Mouse (Mus musculus): ENCODE results near the gene Dtnbp1.

Gene Dtnbp1

GRCm38 (mm10) chr13:44903416-44903815 lies 98.5 kb downstream of the Dtnbp1 start:
- DNase-seq, result no peak

GRCm38 (mm10) chr13:44902299-44902698 lies 99.6 kb downstream of the Dtnbp1 start:
- no peak for DNase-seq

DNA sequence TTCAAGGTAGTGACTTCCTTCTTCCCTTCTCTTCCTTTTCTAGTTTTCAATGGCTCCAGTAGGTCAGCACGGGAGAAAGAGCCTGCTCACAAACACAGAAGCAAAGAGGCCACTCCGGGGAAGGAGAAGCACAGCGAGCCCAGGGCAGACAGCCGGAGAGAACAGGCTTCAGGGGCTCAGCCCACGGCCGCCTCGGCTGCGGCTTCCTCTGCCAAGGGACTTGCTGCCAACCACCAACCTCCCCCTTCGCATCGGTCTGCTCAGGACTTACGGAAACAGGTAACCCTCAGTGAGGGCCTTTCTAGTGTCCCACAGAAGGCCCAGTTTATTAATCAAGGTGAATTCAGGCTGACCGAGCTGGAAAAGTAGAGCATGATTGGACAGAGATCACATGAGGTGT lies 105.7 kb downstream of the Dtnbp1 start:
- no peak for DNase-seq

GRCm38 (mm10) chr13:44891813-44892730 lies 109.9 kb downstream of the Dtnbp1 start:
- DNase-seq, result no peak

DNA sequence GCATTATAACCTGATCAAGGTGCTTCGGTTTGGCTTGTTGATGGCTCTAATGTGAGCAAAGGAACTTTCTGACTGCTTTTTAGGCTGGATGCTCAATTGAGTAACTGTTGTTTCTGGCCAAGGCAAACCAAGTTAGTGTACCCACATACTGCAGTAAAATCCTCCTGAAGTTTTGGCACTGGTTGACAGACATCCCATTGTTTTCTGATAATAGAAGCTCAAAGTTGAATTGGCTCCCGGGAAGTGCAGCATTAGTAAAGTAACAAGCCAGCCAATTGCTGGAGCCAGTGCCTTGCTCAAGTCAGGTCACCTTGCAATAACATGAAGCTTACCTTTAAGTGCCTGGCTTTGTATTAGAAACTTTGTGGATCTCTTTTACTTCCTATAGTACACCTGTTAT lies 111.3 kb downstream of the Dtnbp1 start:
- no peak for DNase-seq

DNA sequence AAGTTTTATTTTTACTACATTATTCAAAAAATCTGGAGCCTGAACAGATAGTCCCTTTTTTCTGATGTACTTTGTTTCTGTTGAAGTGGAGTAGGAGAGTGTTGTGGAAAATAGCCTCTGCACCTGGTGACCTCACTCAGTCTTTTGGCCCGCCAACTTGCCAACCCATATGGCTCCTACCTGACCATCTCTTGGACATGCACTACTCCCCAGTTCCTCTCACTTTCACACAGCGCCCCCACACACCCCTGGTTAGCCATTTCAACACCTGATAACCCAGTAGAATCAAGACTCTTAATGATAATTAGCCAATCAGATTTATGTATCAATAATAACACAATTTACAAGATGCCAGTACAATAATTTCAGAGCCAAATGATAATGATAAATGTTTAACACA lies 115.7 kb downstream of the Dtnbp1 start:
- DNase-seq, result no peak

DNA sequence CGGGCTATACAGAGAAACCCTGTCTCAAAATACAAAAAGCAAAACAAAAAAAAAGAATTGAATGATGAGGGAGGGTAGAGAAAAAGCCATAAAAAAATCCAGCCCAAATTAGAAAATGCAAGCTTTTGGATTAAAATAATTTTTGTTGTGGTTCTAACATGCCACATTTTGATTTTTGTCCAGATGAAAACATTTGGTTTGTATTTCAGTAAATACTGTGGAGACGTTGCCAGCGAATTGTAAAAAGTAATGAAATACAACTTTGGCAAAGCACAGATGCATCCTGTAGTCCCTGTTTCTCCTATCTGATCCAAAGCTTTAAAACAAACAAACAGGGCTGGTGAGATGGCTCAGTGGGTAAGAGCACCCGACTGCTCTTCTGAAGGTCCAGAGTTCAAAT lies 120.9 kb downstream of the Dtnbp1 start:
- DNase-seq, result no peak

- DNase-seq, result no peak
Observed at GRCm38 (mm10) chr13:44876799-44877198, 125.1 kb downstream of the Dtnbp1 start.

Data from B cell, adult 2 months (primary cell).